Mouse (Mus musculus) pancreas, adult 10 weeks (tissue): Measurements from ENCODE around the gene Plk3. TPM values are rescaled to one million over a fixed set of nuclear protein-coding genes. Genes with fewer than 3 reads are reported as not detected.

ENCODE experiments used
- polyA plus RNA-seq: library from polyadenylated mRNA; stranded (reverse); fragments of 350-450 nt; fragmentation: Illumina TruSeq; extraction: RNeasy Lipid Tissue Mini Kit (QIAGEN cat#74804); gene quantifications from one replicate; pipeline ENCODE4 v1.2.3, GENCODE M21; 2015; ENCODE audit warnings: low read depth, low replicate concordance; ENCODE audit not compliant: insufficient read depth

The Plk3 gene
- 1.6 TPM for polyA plus RNA-seq

GRCm38 (mm10) chr4:117133817-117134600 is at the start of gene Plk3:
TSS of gene Plk3 (minus strand) at chr4:117133963.

GRCm38 (mm10) chr4:117181863-117182758 is 48.3 kb upstream of the Plk3 start, which contains the start of gene Kif2c:
TSS of gene Kif2c (minus strand) at chr4:117182639.

GRCm38 (mm10) chr4:117155792-117156355 is 22.1 kb upstream of the Plk3 start, which contains the start of gene Rps8:
TSS of gene Rps8 (minus strand) at chr4:117156243.

GRCm38 (mm10) chr4:117126675-117127290 is 7.0 kb downstream of the Plk3 start, which contains the start of gene Tctex1d4:
TSS of gene Tctex1d4 (plus strand) at chr4:117126794.

GRCm38 (mm10) chr4:117125348-117125909 is 8.3 kb downstream of the Plk3 start, which contains the start of gene Btbd19:
TSS of gene Btbd19 (minus strand) at chr4:117125725.

GRCm38 (mm10) chr4:117095551-117096452 is 38.0 kb downstream of the Plk3 start, which contains the start of gene Ptch2:
TSS of gene Ptch2 (plus strand) at chr4:117096075.

Other genes with a start within 250 kb of the Plk3 start
- gene Urod, start 139.6 kb downstream of the Plk3 start, polyA plus RNA-seq: 26.0 TPM
- gene Hectd3, start 138.6 kb downstream of the Plk3 start, polyA plus RNA-seq: 7.8 TPM
- 4.9 TPM for gene Eif2b3, start 114.6 kb downstream of the Plk3 start, polyA plus RNA-seq
- 0.33 TPM for gene Ptch2, start 37.9 kb downstream of the Plk3 start, polyA plus RNA-seq
- 6.5 TPM for gene Btbd19, start 8.2 kb downstream of the Plk3 start, polyA plus RNA-seq
- not detected for gene Tctex1d4, start 7.2 kb downstream of the Plk3 start, polyA plus RNA-seq
- gene Rps8, start 22.3 kb upstream of the Plk3 start, polyA plus RNA-seq: 1,006 TPM
- not detected for gene Kif2c, start 48.7 kb upstream of the Plk3 start, polyA plus RNA-seq
- gene Tmem53, start 118.0 kb upstream of the Plk3 start, polyA plus RNA-seq: not detected
- gene Armh1, start 118.2 kb upstream of the Plk3 start, polyA plus RNA-seq: not detected